Mouse (Mus musculus) erythroblast, embryonic 14.5 days (primary cell): ENCODE results near the gene Il3.

Source experiments
- GATA1 ChIP-seq: IDR thresholded peaks from 2 replicates; pipeline ENCODE4 v1.6.1; 2012; ENCODE audit warnings: low read length, inconsistent platforms, mixed read lengths
- TAL1 ChIP-seq: IDR thresholded peaks from 3 replicates; pipeline ENCODE4 v1.6.1; 2012; ENCODE audit warnings: low read length, inconsistent platforms, mixed read lengths

DNA sequence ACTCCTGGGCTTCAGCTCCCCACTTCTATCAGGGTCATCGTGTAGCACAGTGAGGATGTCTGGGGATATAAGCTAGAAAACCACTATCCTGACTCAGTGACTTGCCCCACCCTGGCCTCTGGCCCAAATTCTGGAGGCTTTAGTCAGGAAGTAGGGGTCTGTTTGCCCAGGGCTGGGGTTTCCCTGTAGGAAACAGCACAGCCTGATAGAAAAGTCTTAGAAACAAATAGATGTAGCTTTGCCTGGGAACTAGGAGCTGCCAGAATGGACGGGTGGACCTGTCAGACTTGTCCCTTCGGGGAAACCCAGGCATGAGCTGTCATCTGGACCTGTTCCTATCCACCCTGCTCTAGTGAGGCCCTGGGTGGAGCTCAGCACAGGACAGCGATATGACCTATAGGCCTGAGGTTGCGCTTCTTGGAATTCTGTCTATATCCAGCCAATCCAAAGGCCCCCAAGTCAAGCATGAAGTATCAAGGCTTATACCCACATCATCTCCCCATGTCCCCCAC is 42.5 kb downstream of the Il3 start:
- TF ChIP-seq TAL1 (no peak), GATA1 (no peak)
